Mouse (Mus musculus) ovary, postnatal 36 days (tissue): ENCODE measurements around the gene Tep1.
"Not testable (repeated sequence)": the region's sequence is repeated elsewhere in the genome, so short reads cannot be mapped to it uniquely, and the experiment has no call there.

Experiments used
- DNase-seq: peaks from one replicate; pipeline ENCODE4 v3.0.0; 2022; ENCODE audit warnings: low spot score, mixed read lengths

Gene Tep1

GRCm38 (mm10) chr14:50868656-50869055 lies 1.7 kb downstream of the Tep1 start:
- DNase-seq = no peak

GRCm38 (mm10) chr14:50868211-50868610 lies 2.1 kb downstream of the Tep1 start:
- DNase-seq = no peak

- no peak for DNase-seq
Measured at GRCm38 (mm10) chr14:50866966-50867365, 3.4 kb downstream of the Tep1 start.

GRCm38 (mm10) chr14:50865005-50865404 lies 5.4 kb downstream of the Tep1 start:
- DNase-seq = not testable (repeated sequence)

GRCm38 (mm10) chr14:50862641-50863040 lies 7.7 kb downstream of the Tep1 start:
- no peak for DNase-seq

GRCm38 (mm10) chr14:50855788-50856187 lies 14.6 kb downstream of the Tep1 start:
- DNase-seq = no peak

DNA sequence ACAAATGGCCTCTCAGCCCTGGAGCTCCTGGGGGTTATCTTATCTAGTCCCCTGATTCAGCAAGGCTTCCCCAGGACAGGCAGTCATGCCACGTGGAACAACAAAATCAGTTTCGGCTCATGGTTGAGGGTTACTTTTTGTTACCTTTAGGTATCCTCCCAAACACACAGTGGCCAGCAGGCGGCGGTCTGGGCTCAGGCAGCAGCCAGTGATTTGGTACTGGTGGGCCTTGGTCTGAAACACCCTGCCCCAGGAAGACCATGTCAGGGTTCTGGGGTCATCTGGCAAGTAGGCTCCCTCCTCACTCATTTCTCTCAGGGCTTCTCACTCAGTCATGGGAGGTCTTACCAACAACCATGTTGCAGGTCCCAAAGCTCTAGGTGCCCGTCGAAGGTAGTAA lies 33.1 kb downstream of the Tep1 start:
- DNase-seq = no peak

DNA sequence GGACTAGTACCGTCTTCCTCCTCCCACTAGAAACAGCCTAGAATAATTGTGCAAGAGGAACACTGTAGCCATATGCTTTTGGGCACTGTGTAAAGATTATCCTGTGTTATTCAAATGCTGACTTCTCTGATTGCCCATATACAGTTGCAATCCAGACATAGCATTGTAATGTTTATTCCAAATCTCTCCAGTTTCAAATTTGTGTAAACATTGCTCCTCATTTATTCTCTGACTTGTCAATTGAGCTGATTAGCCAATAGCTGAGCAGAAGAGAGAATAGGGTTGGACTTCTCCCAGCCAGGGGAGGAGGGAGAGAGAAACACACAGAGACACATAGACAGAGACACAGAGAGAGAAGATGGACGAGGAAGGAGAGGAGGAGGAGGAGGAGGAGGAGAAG lies 35.9 kb downstream of the Tep1 start:
- no peak for DNase-seq

GRCm38 (mm10) chr14:50833964-50834363 lies 36.4 kb downstream of the Tep1 start:
- DNase-seq = no peak

DNA sequence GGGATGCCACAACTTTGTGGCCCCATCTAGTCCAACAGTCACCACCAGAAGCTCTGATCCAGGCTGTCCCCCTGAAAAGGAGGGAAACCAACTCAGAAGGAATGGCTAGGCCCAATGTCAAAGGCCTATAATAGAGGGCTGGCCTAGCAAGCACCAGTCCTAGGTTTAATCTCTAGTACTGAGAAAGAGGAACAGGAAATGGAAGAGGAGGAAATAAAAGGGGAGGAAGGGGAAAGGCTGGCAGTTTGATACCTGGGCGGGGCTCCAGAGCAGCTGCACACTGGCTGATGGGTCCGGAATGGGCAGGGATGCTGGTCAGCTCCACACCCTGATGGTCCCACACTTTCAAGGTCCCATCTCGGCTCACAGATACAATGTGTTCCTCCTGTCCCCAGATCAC lies 40.5 kb downstream of the Tep1 start:
- no peak for DNase-seq

DNA sequence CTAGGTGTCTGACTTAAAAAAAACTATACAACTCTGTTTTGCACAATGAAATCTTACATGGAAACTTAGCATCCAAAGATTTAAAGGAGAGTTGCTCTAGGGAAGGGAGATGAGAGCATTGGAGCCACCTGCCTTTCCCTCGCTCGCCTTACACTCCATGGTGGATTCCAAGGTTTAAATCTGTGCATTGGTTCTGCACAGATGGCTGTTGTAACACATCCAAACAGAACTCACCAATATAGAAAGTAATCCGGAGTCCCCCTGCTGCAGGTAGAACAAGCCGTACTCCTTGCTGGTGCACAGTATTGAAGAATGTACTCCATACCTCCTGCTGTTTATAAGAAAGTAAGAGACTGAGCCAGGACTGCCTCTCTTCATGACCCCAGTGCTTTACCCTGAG lies 43.8 kb downstream of the Tep1 start:
- DNase-seq = no peak

- DNase-seq = no peak
Measured at GRCm38 (mm10) chr14:50824219-50824618, 46.1 kb downstream of the Tep1 start.

- DNase-seq = no peak
Measured at GRCm38 (mm10) chr14:50823240-50823639, 47.1 kb downstream of the Tep1 start.

DNA sequence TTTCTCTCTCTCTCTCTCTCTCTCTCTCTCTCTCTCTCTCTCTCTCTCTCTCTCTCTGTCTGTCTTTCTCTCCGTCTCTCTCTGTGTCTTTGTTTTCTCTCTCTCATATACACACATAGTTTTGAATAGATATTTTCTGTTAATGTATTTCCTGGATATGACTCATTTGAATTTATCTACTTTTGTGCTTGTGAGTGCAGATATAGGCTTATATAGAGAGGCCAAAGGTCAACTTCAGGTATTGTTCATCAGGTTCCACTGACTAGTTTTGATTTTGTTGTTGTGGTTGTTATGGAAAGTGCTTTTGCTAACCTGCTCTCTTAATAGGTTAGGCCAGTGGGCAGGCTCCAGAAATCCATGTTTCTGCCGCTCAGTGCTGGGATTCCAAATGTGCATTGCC lies 57.3 kb downstream of the Tep1 start:
- DNase-seq = no peak

GRCm38 (mm10) chr14:50807487-50808072 lies 62.8 kb downstream of the Tep1 start, which contains the start of the genes Ccnb1ip1 and Parp2:
Ccnb1ip1 (minus strand) TSS chr14:50807732.
Parp2 (plus strand) TSS chr14:50807841.
- DNase-seq = peak; percentile 96

DNA sequence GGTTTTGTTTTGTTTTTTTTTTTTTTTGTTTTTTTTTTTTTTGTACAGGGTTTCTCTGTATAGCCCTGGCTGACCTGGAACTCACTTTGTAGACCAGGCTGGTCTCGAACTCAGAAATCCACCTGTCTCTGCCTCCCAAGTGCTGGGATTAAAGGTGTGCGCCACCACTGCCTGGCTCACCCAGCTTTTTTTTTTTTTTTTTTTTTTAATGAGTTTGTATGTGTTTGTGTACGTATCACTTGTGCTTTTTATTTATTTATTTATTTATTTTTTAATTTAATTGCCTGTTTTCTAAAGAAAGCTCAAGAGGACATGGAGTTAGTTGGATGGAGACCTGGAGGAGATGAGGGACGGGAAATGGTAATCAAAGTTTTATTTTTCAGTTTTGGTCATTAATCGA lies 63.9 kb downstream of the Tep1 start:
- not testable (repeated sequence) for DNase-seq

DNA sequence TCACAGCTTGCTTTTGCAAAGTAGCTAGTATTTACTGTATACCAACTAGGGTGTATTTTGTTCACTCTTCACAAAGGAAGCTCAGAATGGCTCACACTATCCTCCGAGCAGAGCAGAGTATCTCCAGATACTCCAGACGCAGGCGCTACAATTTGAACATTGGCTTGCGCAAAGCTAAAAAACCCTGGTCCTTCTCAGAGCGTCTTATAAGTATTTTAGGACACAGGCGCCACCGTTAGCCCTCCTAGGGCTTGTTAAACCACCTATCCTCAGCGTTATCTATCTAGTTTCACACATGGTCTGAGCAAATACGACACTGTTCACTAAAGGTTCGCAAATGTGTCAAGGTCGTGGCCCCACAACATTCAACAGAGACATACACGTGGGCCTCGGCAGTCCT lies 65.7 kb downstream of the Tep1 start:
- DNase-seq = no peak

GRCm38 (mm10) chr14:50802843-50803562 lies 67.4 kb downstream of the Tep1 start:
- DNase-seq = no peak

- no peak for DNase-seq
Measured at GRCm38 (mm10) chr14:50802441-50802840, 67.9 kb downstream of the Tep1 start.

DNA sequence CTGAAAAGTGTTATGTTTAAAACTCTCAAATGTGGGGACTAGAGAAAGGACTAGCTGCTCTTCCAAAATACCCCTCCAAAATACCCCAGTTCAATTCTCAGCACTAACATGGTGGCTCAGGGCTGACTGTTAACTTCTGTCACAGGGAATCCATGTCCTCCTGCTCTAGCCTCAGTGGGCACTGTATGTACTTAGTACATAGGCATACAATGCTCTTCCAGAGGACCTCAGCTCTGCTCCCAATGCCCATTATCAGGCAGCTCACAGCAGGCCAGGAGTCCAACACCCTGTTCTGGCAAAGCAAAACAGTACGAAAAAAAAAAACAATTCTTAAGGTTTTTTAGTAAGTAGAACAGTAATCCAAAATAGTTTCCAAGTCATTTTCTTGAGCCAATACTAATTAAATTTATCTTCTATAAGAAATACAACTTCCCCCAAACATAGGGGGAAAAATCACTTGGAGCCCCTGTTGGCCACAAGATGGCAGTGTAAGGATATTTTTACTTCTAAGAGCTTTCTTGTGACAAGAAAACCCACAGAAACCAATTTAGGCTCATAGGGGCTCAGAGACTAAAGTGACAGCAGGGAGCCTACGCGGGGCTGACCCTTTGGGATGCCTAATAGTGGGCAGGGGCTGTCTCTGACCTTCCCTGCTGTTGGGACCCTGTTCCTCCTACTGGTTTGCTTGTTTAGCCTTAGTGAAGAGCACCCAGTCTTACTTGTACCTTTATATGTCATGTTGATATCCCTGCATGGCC lies 70.7 kb downstream of the Tep1 start:
- no peak for DNase-seq

GRCm38 (mm10) chr14:50798512-50798911 lies 71.8 kb downstream of the Tep1 start:
- no peak for DNase-seq

- no peak for DNase-seq
Measured at GRCm38 (mm10) chr14:50796464-50796863, 73.9 kb downstream of the Tep1 start.

GRCm38 (mm10) chr14:50795965-50796364 lies 74.4 kb downstream of the Tep1 start:
- DNase-seq = no peak
